Mouse (Mus musculus) midbrain, postnatal 0 days (tissue): ENCODE results near the gene Rer1. TPM values are rescaled to one million over a fixed set of nuclear protein-coding genes. Genes with fewer than 3 reads are reported as not detected.
A peak's percentile ranks its signal among the peaks of the same experiment; 100 is the strongest.

ENCODE experiments used
- ATAC-seq: fragments of 200-750 bp; cut with Nextera tagmentation; 2 replicates; pipeline ENCODE4 v1.8.0; 2017; ENCODE audit warnings: moderate number of reproducible peaks, mild to moderate bottlenecking, moderate TSS enrichment, moderate library complexity; ENCODE audit not compliant: low FRiP score
- DNase-seq: peaks from one replicate; pipeline ENCODE4 v3.0.0-alpha.2; 2015; ENCODE audit warnings: low spot score
- H3K27ac ChIP-seq: fragments of 300-500 bp; sonication (generic); 2 replicates; pipeline ENCODE4 v1.5.1; 2014; ENCODE audit warnings: low read depth, mild to moderate bottlenecking, low read length, mixed read lengths
- H3K27me3 ChIP-seq: fragments of 300-500 bp; sonication (generic); 2 replicates; pipeline ENCODE4 v1.6.1; 2014; ENCODE audit warnings: low read length, control low read depth, mixed read lengths; ENCODE audit not compliant: insufficient read depth
- H3K36me3 ChIP-seq: fragments of 300-500 bp; sonication (generic); 2 replicates; pipeline ENCODE4 v1.6.1; 2014; ENCODE audit warnings: low read length, control low read depth, mixed read lengths; ENCODE audit not compliant: insufficient read depth
- H3K4me1 ChIP-seq: fragments of 300-500 bp; sonication (generic); 2 replicates; pipeline ENCODE4 v1.6.1; 2014; ENCODE audit warnings: mild to moderate bottlenecking, control low read depth, antibody characterized with exemption, low read length, mixed read lengths; ENCODE audit not compliant: insufficient read depth
- H3K4me2 ChIP-seq: fragments of 300-500 bp; sonication (generic); 2 replicates; pipeline ENCODE4 v1.6.1; 2014; ENCODE audit warnings: low read depth, mild to moderate bottlenecking, low read length, mixed read lengths; ENCODE audit not compliant: poor library complexity, severe bottlenecking
- H3K4me3 ChIP-seq: fragments of 300-500 bp; sonication (generic); 2 replicates; pipeline ENCODE4 v1.5.1; 2014; ENCODE audit warnings: low read depth, mild to moderate bottlenecking, low read length, moderate library complexity
- H3K9ac ChIP-seq: fragments of 300-500 bp; sonication (generic); replicated peaks from 2 replicates; pipeline ENCODE4 v1.6.1; 2014; ENCODE audit warnings: mild to moderate bottlenecking, low read length, moderate library complexity, mixed read lengths; ENCODE audit not compliant: poor library complexity, severe bottlenecking
- H3K9me3 ChIP-seq: fragments of 300-500 bp; sonication (generic); 2 replicates; pipeline ENCODE4 v1.6.1; 2016; ENCODE audit warnings: low read length, control low read depth
- CTCF ChIP-seq: IDR thresholded peaks from 2 replicates; pipeline ENCODE4 v1.5.1; 2016; ENCODE audit warnings: antibody characterized with exemption, mild to moderate bottlenecking
- WGBS: fragments of 180-500 bp; shearing (Covaris S2); extraction: QIAGEN DNeasy Blood & Tissue Kit; methylation state at CpG from one replicate; pipeline ENCODE4 v1.1.7; 2014; 5-methylcytosine and 5-hydroxymethylcytosine counted together
- polyA plus RNA-seq: library from polyadenylated mRNA; unstranded; fragments of >200 nt; fragmentation: Nextera tagmentation; extraction: Ambion mirVana; gene quantifications from 2 replicates; pipeline ENCODE4 v1.2.1, GENCODE M21; 2015
- total RNA-seq: library from RNA; depleted of rRNA; stranded (reverse); fragments of >200 nt; gene quantifications from 2 replicates; pipeline ENCODE4 v1.2.3, GENCODE M21; 2014

Gene Rer1
- total and polyA plus RNA-seq, 2 experiments from 2014 or later, result 91.4 to 132 TPM

GRCm38 (mm10) chr4:155123868-155124534 lies 37.8 kb upstream of the Rer1 start:
- Histone ChIP-seq H3K27me3 (no peaks in the 10 kb centered on the region), H3K9me3 (no peaks in the 10 kb centered on the region), H3K4me2 (no peak overlapping the region), H3K36me3 (no peaks in the 10 kb centered on the region), H3K4me1 (no peaks in the 10 kb centered on the region), H3K27ac (no peak overlapping the region), H3K4me3 (no peak overlapping the region), H3K9ac (no peak overlapping the region)
- no peak for ATAC-seq
- TF ChIP-seq CTCF, result no peak
- DNase-seq, result no peak
- WGBS, result 79% methylated on average over 9 of the region's 9 CpGs

- ATAC-seq, result peak; percentile 53; the same call in 1 of the 2 replicates
- no peaks in the 10 kb centered on the region for H3K36me3 ChIP-seq
- 0 out of 2 replicates have a peak overlapping the region, but pooled peaks have one; percentile 32 for H3K27ac ChIP-seq
- no peaks in the 10 kb centered on the region for H3K4me1 ChIP-seq
- H3K9me3 ChIP-seq, result no peaks in the 10 kb centered on the region
- 17% methylated on average over 16 of the region's 16 CpGs for WGBS
- no peak overlapping the region; the same call in 1 of the 2 replicates for H3K4me2 ChIP-seq
- no peak overlapping the region for H3K9ac ChIP-seq
- H3K27me3 ChIP-seq, result no peaks in the 10 kb centered on the region
- no peak for TF ChIP-seq CTCF
- H3K4me3 ChIP-seq, result no peak overlapping the region
- peak; percentile 91 for DNase-seq
Measured at GRCm38 (mm10) chr4:155122444-155123040, 36.4 kb upstream of the Rer1 start.

DNA sequence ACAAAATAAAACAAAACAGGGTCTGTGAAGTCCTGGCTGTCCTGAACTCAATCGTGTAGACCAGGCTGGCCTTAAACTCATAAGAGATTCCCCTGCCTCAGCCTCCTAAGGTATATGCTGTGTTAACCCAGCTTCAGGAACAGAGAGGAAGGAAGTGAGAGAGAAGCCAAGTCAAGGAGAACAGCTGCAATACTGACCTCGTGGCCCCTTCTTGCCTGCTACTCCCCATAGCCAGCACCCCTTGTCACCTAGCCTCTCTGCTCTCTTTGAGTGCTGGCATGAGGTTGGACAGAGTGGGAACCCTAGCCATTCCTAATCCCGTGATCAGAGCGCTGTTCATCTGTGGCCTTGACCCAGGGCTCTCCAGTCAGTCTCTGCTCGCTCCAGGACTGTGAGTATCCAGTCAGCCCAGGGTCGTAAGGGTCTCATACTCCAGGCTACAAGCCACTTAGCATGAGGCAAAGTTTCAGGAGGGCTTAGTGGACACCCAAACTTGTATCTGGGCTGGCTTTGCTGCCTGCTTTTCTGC lies 35.8 kb upstream of the Rer1 start:
- Histone ChIP-seq H3K36me3 (no peaks in the 10 kb centered on the region), H3K4me3 (no peak overlapping the region), H3K9ac (no peak overlapping the region), H3K9me3 (no peaks in the 10 kb centered on the region), H3K4me1 (no peaks in the 10 kb centered on the region), H3K27ac (0 out of 2 replicates have a peak overlapping the region, but pooled peaks have one; percentile 32), H3K27me3 (no peaks in the 10 kb centered on the region), H3K4me2 (no peak overlapping the region)
- DNase-seq (no peak), ATAC-seq (no peak)
- WGBS, result 76% methylated on average over 6 of the region's 6 CpGs
- TF ChIP-seq CTCF, result no peak

GRCm38 (mm10) chr4:155121222-155121621 lies 35.0 kb upstream of the Rer1 start:
- Histone ChIP-seq H3K27ac (no peak overlapping the region), H3K9ac (no peak overlapping the region), H3K36me3 (no peaks in the 10 kb centered on the region), H3K9me3 (no peaks in the 10 kb centered on the region), H3K4me1 (no peaks in the 10 kb centered on the region), H3K4me2 (no peak overlapping the region), H3K4me3 (no peak overlapping the region), H3K27me3 (no peaks in the 10 kb centered on the region)
- no peak for TF ChIP-seq CTCF
- no peak for DNase-seq
- 89% methylated on average over 6 of the region's 6 CpGs for WGBS
- no peak for ATAC-seq

- no peaks in the 10 kb centered on the region for H3K27me3 ChIP-seq
- ATAC-seq (no peak), DNase-seq (no peak)
- no peaks in the 10 kb centered on the region for H3K4me1 ChIP-seq
- H3K4me3 ChIP-seq, result no peak overlapping the region
- TF ChIP-seq CTCF, result no peak
- no peaks in the 10 kb centered on the region for H3K9me3 ChIP-seq
- H3K4me2 ChIP-seq, result no peak overlapping the region
- no peak overlapping the region for H3K9ac ChIP-seq
- 87% methylated on average over 5 of the region's 5 CpGs for WGBS
- H3K36me3 ChIP-seq, result no peaks in the 10 kb centered on the region
- no peak overlapping the region for H3K27ac ChIP-seq
Measured at GRCm38 (mm10) chr4:155120583-155120982, 34.4 kb upstream of the Rer1 start.

GRCm38 (mm10) chr4:155120038-155120437 lies 33.9 kb upstream of the Rer1 start:
- H3K4me3 ChIP-seq, result no peak overlapping the region
- no peak for TF ChIP-seq CTCF
- H3K27ac ChIP-seq, result no peak overlapping the region
- ATAC-seq (no peak), DNase-seq (no peak)
- H3K4me1 ChIP-seq, result no peaks in the 10 kb centered on the region
- no peak overlapping the region for H3K4me2 ChIP-seq
- no peaks in the 10 kb centered on the region for H3K9me3 ChIP-seq
- H3K27me3 ChIP-seq, result no peaks in the 10 kb centered on the region
- no peak overlapping the region for H3K9ac ChIP-seq
- H3K36me3 ChIP-seq, result no peaks in the 10 kb centered on the region
- WGBS, result 85% methylated on average over 7 of the region's 7 CpGs
